Mouse (Mus musculus) bone marrow, adult 2 months (tissue): Measurements from ENCODE around the gene Tnfaip2.

Experiments used
- CTCF ChIP-seq: fragments of 200-500 bp; IDR thresholded peaks from 2 replicates; pipeline ENCODE4 v1.5.1; 2011; ENCODE audit warnings: low read length, control low read depth; ENCODE audit not compliant: control insufficient read depth, insufficient read depth
- POLR2A ChIP-seq: fragments of 200-500 bp; IDR thresholded peaks from 2 replicates; pipeline ENCODE4 v1.6.1; 2011; ENCODE audit warnings: low read depth, mild to moderate bottlenecking, control low read depth, low read length, borderline replicate concordance; ENCODE audit not compliant: control insufficient read depth

- TF ChIP-seq CTCF (no peak), POLR2A (no peak)
Measured at GRCm38 (mm10) chr12:111447898-111448760, 5.9 kb downstream of the Tnfaip2 start.
